Mouse (Mus musculus): ENCODE measurements around the gene Mgat2.

Mgat2 gene

GRCm38 (mm10) chr12:69179371-69179770, 4.6 kb upstream of the Mgat2 start:
- DNase-seq (ENCODE audit: low spot score) = no peak

- no peak for DNase-seq (ENCODE audit: low spot score)
Measured at GRCm38 (mm10) chr12:69181800-69182199, 2.2 kb upstream of the Mgat2 start.

- peak; percentile 52 for DNase-seq (ENCODE audit: low spot score)
Measured at GRCm38 (mm10) chr12:69184342-69185295, 662 bp downstream of the Mgat2 start.

GRCm38 (mm10) chr12:69185371-69185770, 1.4 kb downstream of the Mgat2 start:
- DNase-seq (ENCODE audit: low spot score) = no peak

GRCm38 (mm10) chr12:69186811-69187471, 3.0 kb downstream of the Mgat2 start:
- no peak for DNase-seq (ENCODE audit: low spot score)

GRCm38 (mm10) chr12:69190074-69190473, 6.1 kb downstream of the Mgat2 start:
- DNase-seq (ENCODE audit: low spot score) = no peak

- no peak for DNase-seq (ENCODE audit: low spot score)
Measured at GRCm38 (mm10) chr12:69190522-69190921, 6.6 kb downstream of the Mgat2 start.

- DNase-seq (ENCODE audit: low spot score) = no peak
Measured at GRCm38 (mm10) chr12:69191396-69191795, 7.4 kb downstream of the Mgat2 start.

GRCm38 (mm10) chr12:69192637-69193036, 8.7 kb downstream of the Mgat2 start:
- no peak for DNase-seq (ENCODE audit: low spot score)

- peak; percentile 90 for DNase-seq (ENCODE audit: low spot score)
Measured at GRCm38 (mm10) chr12:69196444-69197377, 12.8 kb downstream of the Mgat2 start, which contains the start of gene Gm49383. TSS of gene Gm49383 (minus strand) at chr12:69197104.

GRCm38 (mm10) chr12:69197378-69198163, 13.6 kb downstream of the Mgat2 start:
- DNase-seq (ENCODE audit: low spot score) = no peak

- DNase-seq (ENCODE audit: low spot score) = peak; percentile 90
Measured at GRCm38 (mm10) chr12:69198164-69198535, 14.2 kb downstream of the Mgat2 start, which contains the start of gene Dnaaf2. TSS of gene Dnaaf2 (minus strand) at chr12:69198429.

- no peak for DNase-seq (ENCODE audit: low spot score)
Measured at GRCm38 (mm10) chr12:69198985-69199384, 15.0 kb downstream of the Mgat2 start.

GRCm38 (mm10) chr12:69204052-69204833, 20.3 kb downstream of the Mgat2 start, which contains the start of gene Gm49384:
TSS of gene Gm49384 (minus strand) at chr12:69204267.
- DNase-seq (ENCODE audit: low spot score) = peak; percentile 60

- no peak for DNase-seq (ENCODE audit: low spot score)
Measured at GRCm38 (mm10) chr12:69207396-69207795, 23.4 kb downstream of the Mgat2 start.

GRCm38 (mm10) chr12:69207926-69208325, 24.0 kb downstream of the Mgat2 start:
- DNase-seq (ENCODE audit: low spot score) = no peak

- DNase-seq (ENCODE audit: low spot score) = no peak
Measured at GRCm38 (mm10) chr12:69208520-69208919, 24.6 kb downstream of the Mgat2 start.

GRCm38 (mm10) chr12:69210056-69210979, 26.4 kb downstream of the Mgat2 start:
- DNase-seq (ENCODE audit: low spot score) = no peak

- peak; percentile 28 for DNase-seq (ENCODE audit: low spot score)
Measured at GRCm38 (mm10) chr12:69211057-69211456, 27.1 kb downstream of the Mgat2 start.

Data from embryo, embryonic 10.5 days (tissue).